Mouse (Mus musculus) heart, postnatal 0 days (tissue): Measurements from ENCODE around the gene Cdh6. TPM values are rescaled to one million over a fixed set of nuclear protein-coding genes. Genes with fewer than 3 reads are reported as not detected.

Experiments used
- ATAC-seq: fragments of 200-750 bp; cut with Nextera tagmentation; 2 replicates; pipeline ENCODE4 v1.8.0; 2017; ENCODE audit warnings: low read depth, moderate number of reproducible peaks, moderate library complexity; ENCODE audit not compliant: insufficient read depth
- DNase-seq: peaks from one replicate; pipeline ENCODE4 v3.0.0-alpha.2; 2016; ENCODE audit warnings: low spot score
- H3K27ac ChIP-seq: fragments of 300-500 bp; sonication (generic); 2 replicates; pipeline ENCODE4 v1.5.1; 2014; ENCODE audit warnings: low read depth, mild to moderate bottlenecking
- H3K27me3 ChIP-seq: fragments of 300-500 bp; sonication (generic); 2 replicates; pipeline ENCODE4 v1.6.1; 2014; ENCODE audit warnings: low read length, mixed read lengths; ENCODE audit not compliant: control insufficient read depth, insufficient read depth
- H3K36me3 ChIP-seq: fragments of 300-500 bp; sonication (generic); replicated peaks from 2 replicates; pipeline ENCODE4 v1.6.1; 2014; ENCODE audit warnings: low read length, mixed read lengths; ENCODE audit not compliant: control insufficient read depth, insufficient read depth
- H3K4me1 ChIP-seq: fragments of 300-500 bp; sonication (generic); 2 replicates; pipeline ENCODE4 v1.6.1; 2014; ENCODE audit warnings: antibody characterized with exemption; ENCODE audit not compliant: control insufficient read depth, insufficient read depth
- H3K4me2 ChIP-seq: fragments of 300-500 bp; sonication (generic); 2 replicates; pipeline ENCODE4 v1.6.1; 2014; ENCODE audit warnings: low read depth, mild to moderate bottlenecking, low read length, moderate library complexity
- H3K4me3 ChIP-seq: fragments of 300-500 bp; sonication (generic); 2 replicates; pipeline ENCODE4 v1.5.1; 2014; ENCODE audit warnings: low read depth, low read length
- H3K9ac ChIP-seq: fragments of 300-500 bp; sonication (generic); replicated peaks from 2 replicates; pipeline ENCODE4 v1.6.1; 2014; ENCODE audit warnings: low read depth, low read length, mixed read lengths
- H3K9me3 ChIP-seq: fragments of 300-500 bp; sonication (generic); replicated peaks from 2 replicates; pipeline ENCODE4 v1.6.1; 2016; ENCODE audit warnings: low read length; ENCODE audit not compliant: control insufficient read depth
- CTCF ChIP-seq: IDR thresholded peaks from 2 replicates; pipeline ENCODE4 v1.5.1; 2016; ENCODE audit warnings: antibody characterized with exemption, control low read depth, low read depth
- EP300 ChIP-seq: IDR thresholded peaks from 2 replicates; pipeline ENCODE4 v1.6.1; 2016; ENCODE audit warnings: antibody characterized with exemption, low read depth
- WGBS: fragments of 180-500 bp; shearing (Covaris S2); extraction: QIAGEN DNeasy Blood & Tissue Kit; methylation state at CpG from one replicate; pipeline ENCODE4 v1.1.7; 2014; 5-methylcytosine and 5-hydroxymethylcytosine counted together
- polyA plus RNA-seq: library from polyadenylated mRNA; unstranded; fragments of >200 nt; fragmentation: Nextera tagmentation; extraction: Ambion mirVana; gene quantifications from 2 replicates; pipeline ENCODE4 v1.2.1, GENCODE M21; 2015
- total RNA-seq: library from RNA; depleted of rRNA; stranded (reverse); fragments of >200 nt; gene quantifications from 2 replicates; pipeline ENCODE4 v1.2.3, GENCODE M21; 2014; ENCODE audit warnings: low replicate concordance

Gene Cdh6
- total and polyA plus RNA-seq, 2 experiments from 2014 or later, result 0.34 to 0.64 TPM

- Histone ChIP-seq H3K27me3 (no peaks in the 10 kb centered on the region), H3K36me3 (no peaks in the 10 kb centered on the region), H3K4me1 (no peaks in the 10 kb centered on the region), H3K9me3 (no peaks in the 10 kb centered on the region), H3K4me2 (no peak overlapping the region), H3K4me3 (no peak overlapping the region), H3K27ac (no peak overlapping the region), H3K9ac (no peak overlapping the region)
- DNase-seq (no peak), ATAC-seq (no peak)
- 65% methylated on average over 6 of the region's 6 CpGs for WGBS
- TF ChIP-seq EP300, result no peak
- TF ChIP-seq CTCF, result no peak
Observed at GRCm38 (mm10) chr15:13155418-13155817, 18.1 kb downstream of the Cdh6 start.

- Histone ChIP-seq H3K4me2 (no peak overlapping the region), H3K36me3 (no peaks in the 10 kb centered on the region), H3K4me3 (no peak overlapping the region), H3K4me1 (no peaks in the 10 kb centered on the region), H3K9ac (no peak overlapping the region), H3K27me3 (no peaks in the 10 kb centered on the region), H3K9me3 (no peaks in the 10 kb centered on the region), H3K27ac (no peak overlapping the region)
- TF ChIP-seq CTCF (no peak), EP300 (no peak)
- DNase-seq, result no peak
- 56% methylated on average over 4 of the region's 4 CpGs for WGBS
- no peak for ATAC-seq
Observed at GRCm38 (mm10) chr15:13141983-13142382, 31.5 kb downstream of the Cdh6 start.

DNA sequence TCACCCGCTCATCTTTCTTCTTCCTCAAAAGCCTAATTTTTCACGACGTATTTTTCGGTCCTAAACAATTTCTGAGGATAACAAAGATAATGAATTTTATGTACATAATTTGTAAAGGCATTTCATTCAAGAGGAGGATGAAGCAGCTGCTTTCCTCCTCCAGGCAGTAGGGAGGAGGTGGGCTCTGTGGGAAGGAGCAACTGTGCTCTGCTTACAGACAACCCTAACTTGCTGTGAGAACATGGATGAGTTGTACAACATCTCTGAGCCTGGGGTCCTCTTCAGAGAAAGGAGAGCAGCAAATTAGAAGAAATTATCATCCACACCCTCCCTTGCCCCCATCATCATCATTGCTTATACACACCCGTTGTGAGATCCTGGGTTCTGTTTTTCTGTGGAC is 33.8 kb downstream of the Cdh6 start:
- ATAC-seq, result no peak

GRCm38 (mm10) chr15:13137166-13137565 is 36.3 kb downstream of the Cdh6 start:
- Histone ChIP-seq H3K4me1 (no peaks in the 10 kb centered on the region), H3K27ac (no peak overlapping the region), H3K27me3 (no peaks in the 10 kb centered on the region), H3K9me3 (no peaks in the 10 kb centered on the region), H3K36me3 (no peaks in the 10 kb centered on the region), H3K4me2 (no peak overlapping the region), H3K9ac (no peak overlapping the region), H3K4me3 (no peak overlapping the region)
- 87% methylated on average over 6 of the region's 6 CpGs for WGBS
- DNase-seq (no peak), ATAC-seq (no peak)
- TF ChIP-seq CTCF (no peak), EP300 (no peak)

More for the DNA sequence above, 33.8 kb downstream of the Cdh6 start:
- H3K36me3 ChIP-seq, result no peaks in the 10 kb centered on the region
- H3K9me3 ChIP-seq, result no peaks in the 10 kb centered on the region
- no peak overlapping the region for H3K4me3 ChIP-seq
- no peaks in the 10 kb centered on the region for H3K27me3 ChIP-seq
- H3K4me1 ChIP-seq, result no peaks in the 10 kb centered on the region
- TF ChIP-seq CTCF (no peak), EP300 (no peak)
- H3K9ac ChIP-seq, result no peak overlapping the region
- DNase-seq, result no peak
- H3K27ac ChIP-seq, result no peak overlapping the region
- no peak overlapping the region for H3K4me2 ChIP-seq
- WGBS, result 81% methylated on average over 5 of the region's 5 CpGs

GRCm38 (mm10) chr15:13134086-13134485 is 39.4 kb downstream of the Cdh6 start:
- Histone ChIP-seq H3K9me3 (no peaks in the 10 kb centered on the region), H3K4me2 (no peak overlapping the region), H3K27ac (no peak overlapping the region), H3K27me3 (no peaks in the 10 kb centered on the region), H3K4me3 (no peak overlapping the region), H3K36me3 (no peaks in the 10 kb centered on the region), H3K9ac (no peak overlapping the region), H3K4me1 (no peaks in the 10 kb centered on the region)
- peak; percentile 57 for TF ChIP-seq CTCF
- TF ChIP-seq EP300, result no peak
- DNase-seq (peak; percentile 55), ATAC-seq (no peak)
- WGBS, result 72% methylated on average over 1 of the region's 1 CpGs

GRCm38 (mm10) chr15:13133370-13133769 is 40.1 kb downstream of the Cdh6 start:
- H3K4me3 ChIP-seq, result no peak overlapping the region
- WGBS, result 88% methylated on average over 8 of the region's 8 CpGs
- H3K27ac ChIP-seq, result no peak overlapping the region
- H3K4me1 ChIP-seq, result no peaks in the 10 kb centered on the region
- H3K4me2 ChIP-seq, result no peak overlapping the region
- TF ChIP-seq EP300 (no peak), CTCF (no peak)
- DNase-seq (no peak), ATAC-seq (no peak)
- no peaks in the 10 kb centered on the region for H3K9me3 ChIP-seq
- no peaks in the 10 kb centered on the region for H3K27me3 ChIP-seq
- no peaks in the 10 kb centered on the region for H3K36me3 ChIP-seq
- no peak overlapping the region for H3K9ac ChIP-seq
